Mouse (Mus musculus) intestine, embryonic 14.5 days (tissue): ENCODE measurements around the gene Pla2g4e. TPM values are rescaled to one million over a fixed set of nuclear protein-coding genes. Genes with fewer than 3 reads are reported as not detected.

Source experiments
- ATAC-seq: fragments of 200-750 bp; cut with Nextera tagmentation; replicated peaks from 2 replicates; pipeline ENCODE4 v1.8.0; 2017; ENCODE audit warnings: low read depth, moderate number of reproducible peaks, moderate TSS enrichment, moderate library complexity; ENCODE audit not compliant: low FRiP score, low TSS enrichment
- DNase-seq: peaks from one replicate; pipeline ENCODE4 v3.0.0-alpha.2; 2018; ENCODE audit warnings: low spot score
- H3K27ac ChIP-seq: fragments of 300-500 bp; sonication (generic); 2 replicates; pipeline ENCODE4 v1.5.1; 2014; ENCODE audit warnings: low read depth, mild to moderate bottlenecking, control low read depth
- H3K27me3 ChIP-seq: fragments of 300-500 bp; sonication (generic); replicated peaks from 2 replicates; pipeline ENCODE4 v1.6.1; 2014; ENCODE audit warnings: low read length, control low read depth; ENCODE audit not compliant: control insufficient read depth, insufficient read depth
- H3K36me3 ChIP-seq: fragments of 300-500 bp; sonication (generic); 2 replicates; pipeline ENCODE4 v1.6.1; 2014; ENCODE audit warnings: low read length, control low read depth; ENCODE audit not compliant: control insufficient read depth, insufficient read depth
- H3K4me1 ChIP-seq: fragments of 300-500 bp; sonication (generic); replicated peaks from 2 replicates; pipeline ENCODE4 v1.6.1; 2014; ENCODE audit warnings: low read length, control low read depth, mixed read lengths; ENCODE audit not compliant: control insufficient read depth, insufficient read depth
- H3K4me2 ChIP-seq: fragments of 300-500 bp; sonication (generic); 2 replicates; pipeline ENCODE4 v1.6.1; 2014; ENCODE audit warnings: low read length
- H3K4me3 ChIP-seq: fragments of 300-500 bp; sonication (generic); 2 replicates; pipeline ENCODE4 v1.5.1; 2014; ENCODE audit warnings: low read depth, low read length, control low read depth, mixed read lengths
- H3K9ac ChIP-seq: fragments of 300-500 bp; sonication (generic); 2 replicates; pipeline ENCODE4 v1.6.1; 2014; ENCODE audit warnings: mild to moderate bottlenecking, low read length
- H3K9me3 ChIP-seq: fragments of 300-500 bp; sonication (generic); 2 replicates; pipeline ENCODE4 v1.6.1; 2016; ENCODE audit warnings: low read length, control low read depth; ENCODE audit not compliant: control insufficient read depth
- WGBS: fragments of 180-500 bp; shearing (Covaris S2); extraction: QIAGEN DNeasy Blood & Tissue Kit; methylation state at CpG from one replicate; pipeline ENCODE4 v1.1.7; 2014; 5-methylcytosine and 5-hydroxymethylcytosine counted together
- polyA plus RNA-seq: library from polyadenylated mRNA; unstranded; fragments of >200 nt; fragmentation: Nextera tagmentation; extraction: Ambion mirVana; gene quantifications from 2 replicates; pipeline ENCODE4 v1.2.1, GENCODE M21; 2014

Gene Pla2g4e
- polyA plus RNA-seq, 1 experiment from 2014 or later, result 0.05 TPM

DNA sequence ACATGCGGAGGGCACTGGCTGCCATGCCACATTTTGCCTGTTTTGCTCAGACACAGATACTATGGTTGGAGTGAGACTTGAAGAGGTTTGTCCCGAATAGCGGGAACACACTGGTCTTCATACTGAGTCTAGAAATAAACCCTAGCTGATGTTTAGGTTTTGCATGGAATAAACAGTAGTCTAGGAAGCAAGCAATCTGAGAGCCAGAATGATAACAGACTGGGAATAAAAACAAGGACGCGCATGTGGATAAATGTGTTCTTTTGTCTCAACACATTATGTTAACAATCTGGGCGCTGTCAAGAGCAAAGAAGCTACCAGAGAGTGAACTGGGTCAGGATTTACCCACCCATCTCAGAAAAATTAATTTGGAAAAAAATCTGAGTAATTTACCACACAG, 122.2 kb downstream of the Pla2g4e start:
- Histone ChIP-seq H3K4me2 (no peak overlapping the region), H3K4me3 (no peak overlapping the region), H3K27me3 (no peaks in the 10 kb centered on the region), H3K9me3 (no peaks in the 10 kb centered on the region), H3K4me1 (peaks cover 18% of the 10 kb centered on the region), H3K36me3 (peaks cover 5% of the 10 kb centered on the region; the same call in 1 of the 2 replicates), H3K9ac (no peak overlapping the region), H3K27ac (no peak overlapping the region)
- ATAC-seq, result no peak
- 70% methylated on average over 6 of the region's 6 CpGs for WGBS
- DNase-seq, result no peak

DNA sequence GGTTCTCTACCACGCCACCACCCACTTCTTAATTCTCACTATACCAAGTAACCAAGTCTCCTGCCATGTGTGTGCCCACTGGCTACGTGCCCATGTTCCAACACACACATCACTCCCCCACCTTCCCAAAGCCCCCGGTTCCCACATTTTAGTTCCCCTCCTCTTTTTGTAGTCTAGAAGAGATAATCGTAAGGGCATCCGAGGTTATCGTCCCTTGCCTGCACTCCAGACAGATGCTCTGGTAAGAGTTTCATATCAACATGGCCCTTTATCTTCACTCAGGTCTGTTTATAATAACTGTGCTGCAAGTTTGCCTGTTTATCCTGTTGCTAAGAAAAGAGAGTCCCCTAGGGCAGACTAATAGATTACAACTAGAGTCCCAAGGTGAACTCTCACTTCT, 127.8 kb downstream of the Pla2g4e start:
- ATAC-seq (no peak), DNase-seq (no peak)
- Histone ChIP-seq H3K9me3 (no peaks in the 10 kb centered on the region), H3K27ac (no peak overlapping the region), H3K27me3 (no peaks in the 10 kb centered on the region), H3K4me2 (no peak overlapping the region), H3K4me3 (no peak overlapping the region), H3K4me1 (peaks cover 6% of the 10 kb centered on the region), H3K36me3 (no peaks in the 10 kb centered on the region), H3K9ac (no peak overlapping the region)
- 68% methylated on average over 6 of the region's 6 CpGs for WGBS

Other genes with a start within 250 kb of the Pla2g4e start
- 18.9 and 20.1 TPM in 2 replicates for gene Jmjd7, start 217.9 kb downstream of the Pla2g4e start, polyA plus RNA-seq
- gene Gm28042, start 217.8 kb downstream of the Pla2g4e start, polyA plus RNA-seq, result 2.2 and 3.0 TPM in 2 replicates
- 0.72 and 1.4 TPM in 2 replicates for gene Pla2g4b, start 211.9 kb downstream of the Pla2g4e start, polyA plus RNA-seq
- 35.4 and 36.5 TPM in 2 replicates for gene Ehd4, start 90.7 kb downstream of the Pla2g4e start, polyA plus RNA-seq
- 0.04 and 0.09 TPM in 2 replicates for gene Pla2g4d, start 43.9 kb upstream of the Pla2g4e start, polyA plus RNA-seq
- 0.11 and 0.27 TPM in 2 replicates for gene Pla2g4f, start 68.8 kb upstream of the Pla2g4e start, polyA plus RNA-seq
- 24.6 and 25.1 TPM in 2 replicates for gene Vps39, start 107.8 kb upstream of the Pla2g4e start, polyA plus RNA-seq
- 7.4 and 9.4 TPM in 2 replicates for gene Ganc, start 158.6 kb upstream of the Pla2g4e start, polyA plus RNA-seq
- gene Tmem87a, start 158.8 kb upstream of the Pla2g4e start, polyA plus RNA-seq, result 12.4 and 13.8 TPM in 2 replicates
- gene Capn3, start 210.7 kb upstream of the Pla2g4e start, polyA plus RNA-seq, result 1.5 and 2.3 TPM in 2 replicates